In genomic region chr5:49188236-49188635, GRCm38 (mm10) we compare ENCODE assay signal across 28 mouse cellular contexts.
DNase-seq lines count a peak whose midpoint lies in the region; ATAC-seq lines count a peak whose summit lies in the region.
"Had no signal": no experiment of that assay in that cellular context is flagged by ENCODE, and none has a peak within 500 bp of the region (broad histone marks: within the 10 kb centered on the region; RNA-seq: fewer than 3 reads in every experiment).

No protein-coding gene starts in this region.

- H3K4me1 ChIP-seq in hindbrain, embryonic 14.5 days (replicated peaks; ENCODE audit: control insufficient read depth, insufficient read depth, low read length) = no peaks in the 10 kb centered on the region
- no peaks in the 10 kb centered on the region for H3K4me1 ChIP-seq in hindbrain, embryonic 13.5 days (replicated peaks)
- no peaks in the 10 kb centered on the region for H3K4me1 ChIP-seq in midbrain, embryonic 15.5 days
- H3K4me1 ChIP-seq: limb, embryonic 13.5 days; megakaryocyte, embryonic 14.5 days; midbrain, embryonic 12.5 days; neural tube, embryonic 13.5 days had no signal

- DNase-seq in hindbrain, embryonic 14.5 days (ENCODE audit: low spot score) = no peak
- peak; percentile 72 for DNase-seq in brain, adult 2 months (ENCODE audit: low read depth, low spot score)
- DNase-seq in cerebellum, adult 18-20 months = peak; percentile 65 to 76
- peak; percentile 51 to 71 for DNase-seq in cerebellum, postnatal 10 days
- no peak for DNase-seq in MN1 (ENCODE audit: low spot score)
- DNase-seq in urinary bladder, adult 2 months (ENCODE audit: low spot score) = no peak
- DNase-seq: adrenal gland, postnatal 10 days; gastrocnemius, postnatal 36 days; heart, adult 18-20 months; heart, postnatal 36 days; kidney, adult 9 months; kidney, postnatal 10 days; layer of hippocampus, postnatal 36 days; lung, postnatal 4 days; right cerebral cortex, postnatal 4 days had no signal

- 84% methylated on average over 1 of the region's 1 CpGs for whole genome bisulfite sequencing in hindbrain, embryonic 14.5 days
- 64% methylated on average over 1 of the region's 1 CpGs for WGBS in hindbrain, embryonic 13.5 days
- WGBS in midbrain, embryonic 15.5 days = 87% methylated on average over 1 of the region's 1 CpGs

- 0 out of 2 replicates have a peak, but pooled peaks have one; percentile 51 for ATAC-seq in hindbrain, embryonic 14.5 days (ENCODE audit: low FRiP score)
- no peak for ATAC-seq in hindbrain, embryonic 13.5 days (ENCODE audit: low FRiP score)
- ATAC-seq in midbrain, embryonic 15.5 days (replicated peaks) = no peak
- ATAC-seq: forebrain, embryonic 14.5 days; intestine, postnatal 0 days; Patski had no signal

- no peak overlapping the region for H3K27ac ChIP-seq in hindbrain, embryonic 14.5 days
- H3K27ac ChIP-seq in hindbrain, embryonic 13.5 days = no peak overlapping the region
- H3K27ac ChIP-seq in midbrain, embryonic 15.5 days = no peak overlapping the region
- H3K27ac ChIP-seq: limb, embryonic 13.5 days; midbrain, embryonic 12.5 days; neural tube, embryonic 13.5 days; stomach, postnatal 0 days had no signal

- no peaks in the 10 kb centered on the region for H3K9me3 ChIP-seq in hindbrain, embryonic 14.5 days (ENCODE audit: control insufficient read depth, low read length)
- H3K9me3 ChIP-seq in hindbrain, embryonic 13.5 days = no peaks in the 10 kb centered on the region
- H3K9me3 ChIP-seq in midbrain, embryonic 15.5 days = no peaks in the 10 kb centered on the region
- H3K9me3 ChIP-seq: G1E; limb, embryonic 13.5 days; megakaryocyte, embryonic 14.5 days; midbrain, embryonic 12.5 days; neural tube, embryonic 13.5 days had no signal

- H3K4me3 ChIP-seq in hindbrain, embryonic 14.5 days (replicated peaks; ENCODE audit: low read length) = no peak overlapping the region
- H3K4me3 ChIP-seq in hindbrain, embryonic 13.5 days = no peak overlapping the region
- no peak overlapping the region for H3K4me3 ChIP-seq in midbrain, embryonic 15.5 days
- H3K4me3 ChIP-seq: limb, embryonic 13.5 days; megakaryocyte, embryonic 14.5 days; midbrain, embryonic 12.5 days; neural tube, embryonic 13.5 days had no signal

- H3K27me3 ChIP-seq in hindbrain, embryonic 14.5 days (ENCODE audit: control insufficient read depth, insufficient read depth, low read length) = no peaks in the 10 kb centered on the region
- no peaks in the 10 kb centered on the region for H3K27me3 ChIP-seq in hindbrain, embryonic 13.5 days
- H3K27me3 ChIP-seq in midbrain, embryonic 15.5 days (replicated peaks) = no peaks in the 10 kb centered on the region
- H3K27me3 ChIP-seq: limb, embryonic 13.5 days; megakaryocyte, embryonic 14.5 days; midbrain, embryonic 12.5 days; neural tube, embryonic 13.5 days; Patski had no signal

- H3K9ac ChIP-seq in hindbrain, embryonic 14.5 days = no peak overlapping the region
- no peak overlapping the region for H3K9ac ChIP-seq in hindbrain, embryonic 13.5 days
- no peak overlapping the region for H3K9ac ChIP-seq in midbrain, embryonic 15.5 days
- H3K9ac ChIP-seq: limb, embryonic 13.5 days; midbrain, embryonic 12.5 days; neural tube, embryonic 13.5 days had no signal

- H3K36me3 ChIP-seq in hindbrain, embryonic 14.5 days (replicated peaks; ENCODE audit: control insufficient read depth, insufficient read depth) = no peaks in the 10 kb centered on the region
- no peaks in the 10 kb centered on the region for H3K36me3 ChIP-seq in hindbrain, embryonic 13.5 days
- no peaks in the 10 kb centered on the region for H3K36me3 ChIP-seq in midbrain, embryonic 15.5 days (replicated peaks)
- H3K36me3 ChIP-seq: G1E; limb, embryonic 13.5 days; midbrain, embryonic 12.5 days; neural tube, embryonic 13.5 days had no signal

- no peak overlapping the region for H3K4me2 ChIP-seq in hindbrain, embryonic 14.5 days (replicated peaks)
- H3K4me2 ChIP-seq in hindbrain, embryonic 13.5 days = no peak overlapping the region
- H3K4me2 ChIP-seq in midbrain, embryonic 15.5 days = no peak overlapping the region
- H3K4me2 ChIP-seq: heart, embryonic 11.5 days; limb, embryonic 13.5 days; liver, embryonic 11.5 days; midbrain, embryonic 12.5 days; neural tube, embryonic 13.5 days had no signal

Comparison
In these comparisons a context has a peak if more than half of its experiments do, and no peak if none do; other contexts are left out.
1. DNase-seq: peak in brain, adult 2 months (single experiment), cerebellum, adult 18-20 months (2 of 2) and cerebellum, postnatal 10 days (2 of 2); none in hindbrain, embryonic 14.5 days (single experiment), MN1 (single experiment) and urinary bladder, adult 2 months (single experiment).